Mouse (Mus musculus): ENCODE results near the gene Csrp1. TPM values are rescaled to one million over a fixed set of nuclear protein-coding genes. Genes with fewer than 3 reads are reported as not detected.

The Csrp1 gene
- polyA plus RNA-seq (2015; fragmentation: Nextera tagmentation; extraction: Ambion mirVana) = 127 and 129 TPM in 2 replicates

DNA sequence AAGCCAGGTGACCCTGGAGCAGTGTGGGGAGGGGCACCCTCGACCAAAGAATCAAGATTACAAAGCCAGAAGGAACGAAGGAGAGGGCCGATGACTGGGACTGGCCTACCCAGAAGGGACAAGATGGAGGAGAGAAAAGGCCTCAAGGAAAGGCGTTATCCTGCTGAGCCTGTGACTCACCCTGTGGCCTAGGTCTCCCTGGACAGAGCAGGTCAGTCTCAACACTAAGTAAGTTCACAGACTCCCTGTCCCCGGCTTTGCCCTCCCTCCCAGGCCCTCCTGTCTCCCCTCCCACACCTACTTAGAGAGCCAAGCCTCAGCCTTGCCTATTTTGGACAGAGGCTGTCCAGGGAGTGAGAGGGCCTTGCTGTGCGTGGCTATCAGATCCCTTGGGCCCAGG lies at the start of gene Csrp1:
Gene Csrp1 (plus strand): TSS at position 79 of the 400 bp plus-strand sequence.

DNA sequence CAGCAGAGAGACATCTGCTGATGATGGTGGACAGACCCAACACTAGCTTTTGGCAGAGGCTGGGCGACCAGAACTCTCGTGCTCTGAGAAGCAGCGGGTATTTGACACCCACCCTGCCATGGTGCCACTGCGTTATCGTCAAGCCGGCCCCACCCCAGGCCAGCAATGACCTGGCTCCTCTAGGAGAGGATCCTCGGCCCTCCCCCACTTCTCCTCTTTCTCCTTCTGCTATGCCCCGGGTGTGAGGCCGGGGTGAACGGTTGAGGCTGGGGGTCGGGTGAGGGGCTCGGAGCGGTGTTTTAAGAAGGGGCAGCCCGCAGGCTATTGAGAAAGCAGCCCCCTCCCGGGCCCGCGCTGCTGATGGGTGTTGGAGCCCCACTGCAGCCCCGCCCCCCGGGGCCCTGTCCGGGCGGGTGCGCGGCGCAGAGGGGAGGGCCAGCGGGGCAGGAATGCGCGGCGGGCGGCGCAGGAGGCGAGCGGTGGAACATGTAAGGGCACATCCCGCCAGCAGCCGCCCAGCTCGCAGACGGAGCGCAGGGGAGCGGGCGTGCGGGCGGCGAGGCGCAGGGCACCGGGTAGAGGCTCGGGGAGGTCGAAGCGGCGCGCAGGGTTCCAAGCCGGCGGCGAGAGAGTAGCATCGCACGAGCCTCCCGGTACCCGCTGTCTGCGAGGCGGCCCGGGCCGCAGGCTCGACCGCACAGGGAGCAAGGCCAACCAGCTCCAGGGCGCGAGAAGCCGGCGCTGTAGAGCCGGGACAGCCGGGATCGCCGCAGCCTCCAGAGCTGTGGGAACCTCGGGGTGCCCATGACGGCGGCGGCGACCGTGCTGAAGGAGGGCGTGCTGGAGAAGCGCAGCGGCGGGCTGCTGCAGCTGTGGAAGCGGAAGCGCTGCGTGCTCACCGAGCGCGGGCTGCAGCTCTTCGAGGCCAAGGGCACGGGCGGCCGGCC lies 46.1 kb downstream of the Csrp1 start, which contains the start of gene Phlda3:
Gene Phlda3 (plus strand): TSS at position 475 of the 947 bp plus-strand sequence.

DNA sequence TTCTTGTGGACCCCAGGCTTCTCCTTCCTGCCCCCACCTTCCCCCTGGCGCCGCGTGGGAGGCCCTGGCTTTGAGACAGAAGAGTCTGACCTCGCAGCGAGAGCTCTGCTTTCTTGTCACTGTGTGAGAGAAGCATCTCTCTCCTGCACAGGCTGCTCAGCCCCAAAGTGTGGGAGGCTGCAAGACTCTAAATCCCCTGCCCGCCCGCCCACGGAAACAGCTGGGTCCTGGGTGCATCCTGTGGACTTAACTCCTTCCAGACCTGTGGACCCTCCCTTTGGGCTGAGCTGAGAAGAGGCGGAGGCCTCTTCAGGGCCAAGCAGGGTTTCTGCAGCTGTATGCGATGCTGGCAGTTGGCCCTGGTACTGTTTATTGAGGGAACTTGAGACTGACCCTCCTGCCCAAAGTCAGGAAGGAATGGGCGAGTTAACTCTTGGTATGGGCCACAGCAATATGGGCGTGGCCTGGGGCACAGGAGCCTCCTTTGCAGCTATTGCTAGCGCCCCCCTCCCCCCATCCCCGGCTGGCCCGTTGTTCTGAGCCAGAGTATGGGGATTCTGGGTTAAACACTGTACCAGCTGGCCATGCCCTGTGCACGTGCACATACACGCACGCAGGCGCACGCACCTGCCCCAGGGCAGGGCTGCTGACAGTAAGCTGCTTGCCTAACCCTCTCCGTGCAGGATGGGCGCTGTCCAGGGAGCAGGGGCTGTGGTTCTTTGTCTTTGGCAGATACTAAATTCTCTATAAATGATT lies 59.1 kb downstream of the Csrp1 start, which contains the start of gene Tnni1:
Gene Tnni1 (plus strand): TSS at position 655 of the 756 bp plus-strand sequence.

Other genes starting within 250 kb of the Csrp1 start
- gene Nav1, start 112.8 kb upstream of the Csrp1 start, polyA plus RNA-seq (2015; fragmentation: Nextera tagmentation; extraction: Ambion mirVana) = 2.7 and 3.2 TPM in 2 replicates
- 21.4 and 30.0 TPM in 2 replicates for gene Phlda3, start 46.1 kb downstream of the Csrp1 start, polyA plus RNA-seq (2015; fragmentation: Nextera tagmentation; extraction: Ambion mirVana)
- 2.7 TPM in 2 replicates for gene Tnni1, start 59.4 kb downstream of the Csrp1 start, polyA plus RNA-seq (2015; fragmentation: Nextera tagmentation; extraction: Ambion mirVana)
- gene Lad1, start 98.5 kb downstream of the Csrp1 start, polyA plus RNA-seq (2015; fragmentation: Nextera tagmentation; extraction: Ambion mirVana) = 1.4 and 2.0 TPM in 2 replicates
- 2.2 and 3.0 TPM in 2 replicates for gene Tnnt2, start 116.3 kb downstream of the Csrp1 start, polyA plus RNA-seq (2015; fragmentation: Nextera tagmentation; extraction: Ambion mirVana)
- 0.08 and 0.12 TPM in 2 replicates for gene Pkp1, start 199.1 kb downstream of the Csrp1 start, polyA plus RNA-seq (2015; fragmentation: Nextera tagmentation; extraction: Ambion mirVana)